Mouse (Mus musculus) hematopoietic multipotent progenitor cell, adult 10-12 weeks (in vitro differentiated cells): ENCODE results near the gene Lipm. TPM values are rescaled to one million over a fixed set of nuclear protein-coding genes. Genes with fewer than 3 reads are reported as not detected.

Experiments
- polyA plus RNA-seq: library from polyadenylated mRNA; stranded (reverse); fragments of >175 nt; gene quantifications from 2 replicates; pipeline ENCODE4 v1.2.3, GENCODE M21; 2012; ENCODE audit warnings: low replicate concordance

Lipm gene
- not detected in 2 replicates for polyA plus RNA-seq

DNA sequence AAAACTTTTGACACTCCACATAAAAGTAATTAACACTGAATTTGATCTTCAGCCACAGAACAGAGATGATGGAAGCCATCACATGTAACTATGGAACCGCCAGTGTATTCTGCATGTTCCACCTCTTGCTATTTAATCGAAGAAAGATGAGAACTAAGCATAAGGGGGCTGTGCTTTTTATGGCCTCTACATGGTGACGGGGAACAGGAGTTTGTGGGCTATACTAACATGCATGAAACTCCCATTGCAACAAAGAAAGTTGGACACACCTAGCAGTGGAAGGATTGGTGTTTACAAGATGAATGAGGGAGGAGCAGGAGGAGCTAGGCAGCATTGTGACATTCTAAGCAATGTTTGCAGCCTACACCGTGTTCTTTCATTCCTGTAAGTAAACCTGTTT is at the start of gene Lipm:
Gene Lipm (plus strand): TSS at position 301 of the 400 bp plus-strand sequence.

GRCm38 (mm10) chr19:34066779-34067472 is 33.8 kb upstream of the Lipm start, which contains the start of gene Lipn:
TSS of gene Lipn (plus strand) at chr19:34067358.

DNA sequence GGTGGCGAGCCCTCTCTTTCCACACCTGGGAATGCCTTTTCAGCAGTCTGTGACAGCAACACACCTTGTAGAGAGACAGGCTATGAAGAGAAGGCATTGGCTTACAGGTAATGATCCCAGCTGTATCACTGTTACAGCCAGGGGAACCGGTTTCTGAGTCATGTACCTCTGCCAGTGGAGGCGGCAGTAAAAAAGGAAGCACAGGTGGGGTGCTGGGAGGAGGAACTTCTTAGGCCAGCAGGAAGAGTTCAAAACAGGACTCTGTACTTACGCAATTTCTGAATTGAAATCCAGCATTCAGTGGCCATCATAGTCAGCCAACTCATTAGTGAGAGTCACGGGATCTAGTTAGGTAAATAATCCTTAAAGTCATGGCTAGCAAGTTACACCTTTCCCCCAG is 65.2 kb downstream of the Lipm start, which contains the start of gene Ankrd22:
Gene Ankrd22 (minus strand): TSS at position 163 of the 400 bp plus-strand sequence.

Other genes starting within 250 kb of the Lipm start
- gene Lipf, start 139.7 kb upstream of the Lipm start, polyA plus RNA-seq: not detected in 2 replicates
- not detected in 2 replicates for gene Lipk, start 92.6 kb upstream of the Lipm start, polyA plus RNA-seq
- gene Lipn, start 33.6 kb upstream of the Lipm start, polyA plus RNA-seq: not detected in 2 replicates
- 0.08 and 0.18 TPM in 2 replicates for gene Ankrd22, start 65.1 kb downstream of the Lipm start, polyA plus RNA-seq
- 6.6 and 19.3 TPM in 2 replicates for gene Stambpl1, start 91.3 kb downstream of the Lipm start, polyA plus RNA-seq
- 0.24 and 0.40 TPM in 2 replicates for gene Acta2, start 154.7 kb downstream of the Lipm start, polyA plus RNA-seq
- gene Fas, start 189.7 kb downstream of the Lipm start, polyA plus RNA-seq: 0.45 and 1.1 TPM in 2 replicates